Mouse (Mus musculus) adrenal gland, postnatal 4 days (tissue): Measurements from ENCODE around the gene Ptpdc1. TPM values are rescaled to one million over a fixed set of nuclear protein-coding genes. Genes with fewer than 3 reads are reported as not detected.
A peak's percentile ranks its signal among the peaks of the same experiment; 100 is the strongest.

Experiments used
- DNase-seq, 2 experiments: peaks; one replicate each; pipeline ENCODE4 v3.0.0; 2021 to 2022; ENCODE audit warnings: low spot score in 2 of 2, mixed read lengths in 2 of 2
- long read RNA-seq, 2 experiments: library from polyadenylated mRNA; stranded (forward); transcript quantifications; one replicate each; pipeline ENCODE4 v2.0.0; 2021
- total RNA-seq, 2 experiments: library from RNA; stranded (reverse); gene quantifications; 2 replicates each; pipeline ENCODE4 v1.2.3; 2021

Ptpdc1 gene
- 10 to 100 TPM; 14.4 to 15.5 TPM for total RNA-seq
- long read RNA-seq, experiment 1, partial matches to known transcripts, result 1 of 2 reads
- long read RNA-seq, experiment 1, other reads (novel, unspliced or antisense), result 1 of 2 reads
- long read RNA-seq, experiment 2, full-length matches to known transcripts, result 9 of 10 reads
- long read RNA-seq, experiment 2, partial matches to known transcripts, result 1 of 10 reads
- long read RNA-seq, experiment 2, other reads (novel, unspliced or antisense), result 0 of 10 reads

GRCm38 (mm10) chr13:48625433-48626184 lies at the start of gene Ptpdc1:
Gene Ptpdc1 (minus strand): TSS chr13:48625664.
- DNase-seq, result peak; percentile 94 to 97

GRCm38 (mm10) chr13:48674609-48675008 lies 49.1 kb upstream of the Ptpdc1 start:
- DNase-seq, result no peak

GRCm38 (mm10) chr13:48672312-48672840 lies 46.9 kb upstream of the Ptpdc1 start:
- no peak for DNase-seq

- no peak for DNase-seq
Observed at GRCm38 (mm10) chr13:48668976-48669534, 43.6 kb upstream of the Ptpdc1 start.

- no peak for DNase-seq
Observed at GRCm38 (mm10) chr13:48668091-48668975, 42.9 kb upstream of the Ptpdc1 start.

- DNase-seq, result no peak
Observed at GRCm38 (mm10) chr13:48667461-48667860, 42.0 kb upstream of the Ptpdc1 start.

GRCm38 (mm10) chr13:48665656-48666597 lies 40.5 kb upstream of the Ptpdc1 start:
- no peak for DNase-seq

GRCm38 (mm10) chr13:48664916-48665655 lies 39.6 kb upstream of the Ptpdc1 start:
- DNase-seq, result no peak

GRCm38 (mm10) chr13:48663988-48664339 lies 38.5 kb upstream of the Ptpdc1 start:
- DNase-seq, result no peak

GRCm38 (mm10) chr13:48663211-48663987 lies 37.9 kb upstream of the Ptpdc1 start:
- no peak for DNase-seq

GRCm38 (mm10) chr13:48662431-48663143 lies 37.1 kb upstream of the Ptpdc1 start, which contains the start of gene Barx1:
Gene Barx1 (plus strand): TSS chr13:48662998.
- no peak for DNase-seq

- no peak for DNase-seq
Observed at GRCm38 (mm10) chr13:48661561-48661960, 36.1 kb upstream of the Ptpdc1 start.

GRCm38 (mm10) chr13:48660741-48661140 lies 35.3 kb upstream of the Ptpdc1 start:
- no peak for DNase-seq

GRCm38 (mm10) chr13:48660221-48660734 lies 34.8 kb upstream of the Ptpdc1 start:
- no peak for DNase-seq

GRCm38 (mm10) chr13:48659254-48660220 lies 34.1 kb upstream of the Ptpdc1 start:
- DNase-seq, result no peak

- DNase-seq, result no peak
Observed at GRCm38 (mm10) chr13:48658588-48659253, 33.3 kb upstream of the Ptpdc1 start.
